Mouse (Mus musculus): ENCODE data around the gene Ptch1.

DNA sequence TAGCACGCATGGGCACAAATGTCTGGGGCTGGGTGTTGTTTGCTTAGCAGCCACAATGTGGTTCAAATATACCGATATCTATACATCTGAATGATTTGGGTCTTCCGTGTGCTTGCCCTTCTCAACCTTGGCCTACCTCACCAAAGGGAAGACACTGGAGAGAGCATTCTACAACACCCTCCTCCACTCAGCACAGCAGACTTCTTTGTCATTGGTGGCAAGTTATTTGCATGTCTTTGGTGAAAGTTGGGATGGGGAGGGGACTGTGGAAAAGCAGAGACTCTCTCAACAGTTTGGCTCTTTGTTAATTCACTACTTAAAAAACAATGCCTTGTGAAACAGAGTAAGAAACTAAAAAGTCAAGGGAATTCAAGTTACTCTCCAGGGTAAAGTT is 43.0 kb downstream of the Ptch1 start:
- TF ChIP-seq GATA1 (IDR thresholded peaks at IDR 0.05; ENCODE audit: borderline replicate concordance, low read length), result no peak
- no peak for TF ChIP-seq FLI1 (IDR thresholded peaks at IDR 0.05; ENCODE audit: low read length)

Measured in megakaryocyte, embryonic 14.5 days (primary cell).